Mouse (Mus musculus): ENCODE results near the gene Gbe1. TPM values are rescaled to one million over a fixed set of nuclear protein-coding genes. Genes with fewer than 3 reads are reported as not detected.

The Gbe1 gene
- polyA plus RNA-seq, 1 experiment = 15.9 TPM

DNA sequence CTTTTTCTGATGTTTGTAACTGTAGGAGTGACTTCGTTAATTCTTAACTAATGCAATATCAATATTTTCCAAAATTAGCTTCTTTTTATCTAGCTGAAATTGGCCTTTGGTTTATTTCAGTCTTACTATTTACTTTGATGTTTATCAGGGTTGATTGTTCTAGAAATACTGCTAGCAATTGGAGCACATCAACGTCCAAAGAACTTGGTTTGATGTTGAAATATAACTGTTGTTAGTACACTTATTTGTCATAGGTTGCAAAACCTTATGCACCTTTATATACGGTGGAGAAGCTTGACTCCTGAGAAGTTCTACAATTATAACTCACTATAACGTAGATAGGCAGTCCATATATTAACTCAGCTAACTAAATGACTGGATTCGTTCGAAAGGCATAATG lies 14.8 kb downstream of the Gbe1 start:
- H3K27ac ChIP-seq (ENCODE audit: insufficient read depth, low read depth, low read length) = peak overlapping the region; percentile 72
- no peak for TF ChIP-seq POLR2A (IDR thresholded peaks at IDR 0.05; ENCODE audit: borderline replicate concordance, low read depth, low read length)
- no peak for TF ChIP-seq CTCF (IDR thresholded peaks at IDR 0.05; ENCODE audit: low read depth, low read length)
- H3K4me1 ChIP-seq (ENCODE audit: control insufficient read depth, insufficient read depth, low read length) = peaks cover 32% of the 10 kb centered on the region
- H3K4me3 ChIP-seq (ENCODE audit: insufficient read depth, low read length) = no peak overlapping the region; the same call in 1 of the 2 replicates

DNA sequence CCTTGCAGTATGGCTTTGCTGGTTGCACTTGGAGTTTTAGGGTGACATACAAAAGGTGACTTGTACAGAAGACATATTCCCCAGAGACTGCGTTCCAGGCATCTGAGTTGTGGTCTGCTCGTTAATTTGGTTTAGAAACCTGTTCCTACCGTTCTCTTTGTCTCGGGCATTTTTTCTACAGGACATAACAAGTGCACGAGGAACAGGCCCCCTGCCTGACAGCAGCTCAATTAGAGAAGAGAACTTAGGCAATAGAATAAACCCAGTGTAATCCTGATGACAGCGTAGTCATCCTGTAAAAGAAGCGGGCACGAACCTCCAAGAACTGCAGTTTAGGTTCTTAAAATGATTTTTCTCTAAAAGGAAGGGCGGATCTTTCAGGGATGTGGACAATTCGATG lies 15.3 kb downstream of the Gbe1 start:
- TF ChIP-seq POLR2A (IDR thresholded peaks at IDR 0.05; ENCODE audit: borderline replicate concordance, low read depth, low read length) (no peak), CTCF (IDR thresholded peaks at IDR 0.05; ENCODE audit: low read depth, low read length) (no peak)
- peaks cover 32% of the 10 kb centered on the region for H3K4me1 ChIP-seq (ENCODE audit: control insufficient read depth, insufficient read depth, low read length)
- peak overlapping the region; percentile 72 for H3K27ac ChIP-seq (ENCODE audit: insufficient read depth, low read depth, low read length)
- H3K4me3 ChIP-seq (ENCODE audit: insufficient read depth, low read length) = peak overlapping the region; percentile 39

DNA sequence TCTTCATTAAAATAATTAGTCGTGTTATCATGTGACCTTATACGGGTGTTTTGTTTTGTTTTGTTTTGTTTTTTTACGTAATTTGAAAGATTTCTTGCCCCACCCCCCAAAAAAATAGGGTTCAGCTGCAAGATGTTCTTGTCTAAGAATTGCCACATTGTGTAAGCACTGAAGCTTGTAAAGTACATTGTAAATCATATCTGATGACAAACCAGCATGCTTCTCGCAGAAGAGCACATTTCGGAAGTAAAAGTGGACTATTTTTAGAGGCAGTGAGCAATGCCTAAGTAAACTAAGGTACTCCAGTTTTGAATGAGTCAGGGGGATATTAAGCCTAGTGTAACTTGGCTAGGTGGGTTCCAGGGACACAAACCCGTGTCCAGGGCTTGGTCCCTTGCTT lies 15.7 kb downstream of the Gbe1 start:
- Histone ChIP-seq H3K4me3 (ENCODE audit: insufficient read depth, low read length) (peak overlapping the region; percentile 39), H3K27ac (ENCODE audit: insufficient read depth, low read depth, low read length) (peak overlapping the region; percentile 72), H3K4me1 (ENCODE audit: control insufficient read depth, insufficient read depth, low read length) (peaks cover 32% of the 10 kb centered on the region)
- TF ChIP-seq CTCF (IDR thresholded peaks at IDR 0.05; ENCODE audit: low read depth, low read length) (no peak), POLR2A (IDR thresholded peaks at IDR 0.05; ENCODE audit: borderline replicate concordance, low read depth, low read length) (no peak)

DNA sequence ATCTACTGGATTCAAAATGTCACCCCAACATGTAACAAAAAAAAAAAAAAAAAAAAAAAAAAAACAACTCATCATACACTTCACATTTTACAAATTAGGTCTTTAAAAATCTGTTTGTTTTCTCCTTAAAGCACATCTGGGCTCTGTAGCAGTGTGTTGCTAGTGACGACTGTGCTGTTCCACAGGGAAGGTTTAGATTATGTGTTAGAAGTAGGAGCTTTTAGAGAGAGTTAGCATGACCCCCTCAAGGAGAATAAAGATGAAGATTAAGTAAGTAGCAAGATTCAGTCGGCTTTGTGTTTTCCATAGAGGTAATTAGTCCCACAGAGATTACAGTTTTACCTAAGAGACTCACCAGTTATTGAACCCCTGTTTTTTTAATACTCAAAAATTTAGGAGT lies 16.3 kb downstream of the Gbe1 start:
- no peak overlapping the region for H3K4me3 ChIP-seq (ENCODE audit: insufficient read depth, low read length)
- peak overlapping the region; percentile 16 for H3K27ac ChIP-seq (ENCODE audit: insufficient read depth, low read depth, low read length)
- no peak for TF ChIP-seq CTCF (IDR thresholded peaks at IDR 0.05; ENCODE audit: low read depth, low read length)
- no peak for TF ChIP-seq POLR2A (IDR thresholded peaks at IDR 0.05; ENCODE audit: borderline replicate concordance, low read depth, low read length)
- peaks cover 30% of the 10 kb centered on the region for H3K4me1 ChIP-seq (ENCODE audit: control insufficient read depth, insufficient read depth, low read length)

DNA sequence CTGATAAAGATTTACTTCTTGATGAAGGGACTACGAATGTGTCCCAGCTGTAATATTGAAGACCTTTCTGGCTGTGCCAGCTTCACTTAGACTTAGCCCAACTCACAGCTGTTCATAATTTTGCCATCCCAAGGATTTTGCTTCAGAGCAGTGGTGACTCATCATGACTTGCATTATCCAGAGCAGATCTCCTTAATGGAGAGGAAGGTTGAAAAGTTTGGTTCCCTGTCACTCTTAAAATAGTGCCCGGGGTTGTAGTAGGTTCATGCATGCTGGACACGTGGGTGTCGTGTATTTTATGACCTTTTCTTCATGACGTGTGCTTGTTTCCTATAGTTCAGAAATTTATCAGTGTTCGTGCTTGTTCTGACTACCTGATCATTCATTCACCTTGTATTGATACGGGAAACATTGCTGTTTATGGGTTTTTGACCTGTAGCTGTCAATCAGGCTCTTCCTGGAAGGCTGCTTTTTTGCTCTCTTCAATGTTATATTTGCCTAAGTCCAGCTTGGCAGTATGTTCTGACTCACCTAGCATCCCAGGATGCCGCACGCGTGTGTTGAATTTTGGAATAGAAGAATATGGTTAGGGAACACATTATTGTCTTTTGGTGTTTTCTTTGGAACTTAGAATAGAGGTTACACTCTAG lies 17.0 kb downstream of the Gbe1 start:
- H3K4me1 ChIP-seq (ENCODE audit: control insufficient read depth, insufficient read depth, low read length) = peaks cover 25% of the 10 kb centered on the region
- peak overlapping the region; percentile 16 for H3K27ac ChIP-seq (ENCODE audit: insufficient read depth, low read depth, low read length)
- no peak for TF ChIP-seq POLR2A (IDR thresholded peaks at IDR 0.05; ENCODE audit: borderline replicate concordance, low read depth, low read length)
- TF ChIP-seq CTCF (IDR thresholded peaks at IDR 0.05; ENCODE audit: low read depth, low read length) = no peak
- H3K4me3 ChIP-seq (ENCODE audit: insufficient read depth, low read length) = no peak overlapping the region

DNA sequence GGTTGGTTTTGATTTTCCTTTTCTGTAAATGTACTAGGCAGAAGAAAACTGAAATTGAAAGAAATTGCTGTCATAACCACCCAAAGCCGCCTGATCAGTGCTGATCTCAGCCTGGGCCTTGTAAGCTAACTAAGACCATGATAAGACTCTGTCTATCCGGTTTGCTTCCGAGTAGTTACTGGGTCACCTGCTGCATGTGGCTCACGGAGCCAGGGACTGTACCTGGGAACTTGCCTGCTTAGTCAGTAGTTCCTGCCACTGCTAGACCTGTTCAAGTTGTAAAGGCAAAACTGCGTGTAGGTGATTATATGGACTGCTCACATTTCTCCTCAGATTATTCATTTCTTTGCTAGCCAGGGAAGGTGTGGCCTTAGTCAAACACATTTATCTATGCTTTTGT lies 21.1 kb downstream of the Gbe1 start:
- no peak overlapping the region for H3K4me3 ChIP-seq (ENCODE audit: insufficient read depth, low read length)
- no peak overlapping the region for H3K27ac ChIP-seq (ENCODE audit: insufficient read depth, low read depth, low read length)
- TF ChIP-seq CTCF (IDR thresholded peaks at IDR 0.05; ENCODE audit: low read depth, low read length) (no peak), POLR2A (IDR thresholded peaks at IDR 0.05; ENCODE audit: borderline replicate concordance, low read depth, low read length) (no peak)
- peaks cover 17% of the 10 kb centered on the region for H3K4me1 ChIP-seq (ENCODE audit: control insufficient read depth, insufficient read depth, low read length)

DNA sequence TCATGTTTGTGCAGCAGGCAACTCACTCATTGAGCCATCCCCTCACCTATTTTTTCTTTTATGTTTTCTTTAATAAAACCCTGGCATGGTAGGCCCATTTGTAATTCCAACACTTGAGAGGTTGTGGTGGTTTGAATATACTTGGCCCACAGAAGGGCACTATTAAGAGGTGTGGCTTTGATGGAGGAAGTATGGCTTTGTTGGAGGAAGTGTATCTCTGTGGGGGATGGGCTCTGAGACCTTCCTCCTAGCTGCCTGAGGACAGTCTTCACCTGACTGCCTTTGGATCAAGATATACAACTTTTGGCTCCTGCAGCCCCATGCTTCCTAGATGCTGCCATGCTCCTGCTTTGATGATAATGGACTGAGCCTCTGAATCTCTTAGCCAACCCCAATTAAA lies 21.7 kb downstream of the Gbe1 start:
- no peak overlapping the region for H3K27ac ChIP-seq (ENCODE audit: insufficient read depth, low read depth, low read length)
- H3K4me3 ChIP-seq (ENCODE audit: insufficient read depth, low read length) = no peak overlapping the region
- peaks cover 12% of the 10 kb centered on the region for H3K4me1 ChIP-seq (ENCODE audit: control insufficient read depth, insufficient read depth, low read length)
- TF ChIP-seq CTCF (IDR thresholded peaks at IDR 0.05; ENCODE audit: low read depth, low read length) (no peak), POLR2A (IDR thresholded peaks at IDR 0.05; ENCODE audit: borderline replicate concordance, low read depth, low read length) (no peak)

DNA sequence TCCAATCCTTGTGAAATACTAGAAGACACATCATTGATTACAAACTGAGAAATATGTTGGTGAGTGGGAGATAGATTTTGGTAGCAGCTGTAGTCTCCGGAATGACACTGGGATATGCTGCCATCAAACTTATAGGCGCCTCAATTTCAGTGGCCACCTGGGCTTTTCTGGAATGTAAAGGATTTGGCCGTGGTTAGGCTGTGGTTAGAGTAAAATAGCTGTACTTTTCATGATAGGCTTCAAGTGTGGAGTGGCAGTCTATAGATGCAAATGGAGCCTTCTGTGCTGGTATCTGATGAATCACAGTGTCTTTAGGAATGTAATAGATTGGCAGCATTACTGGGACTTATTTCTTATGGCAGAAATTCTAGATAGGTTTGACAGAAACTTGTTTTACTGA lies 23.9 kb downstream of the Gbe1 start:
- Histone ChIP-seq H3K4me3 (ENCODE audit: insufficient read depth, low read length) (no peak overlapping the region), H3K4me1 (ENCODE audit: control insufficient read depth, insufficient read depth, low read length) (no peaks in the 10 kb centered on the region), H3K27ac (ENCODE audit: insufficient read depth, low read depth, low read length) (no peak overlapping the region)
- no peak for TF ChIP-seq CTCF (IDR thresholded peaks at IDR 0.05; ENCODE audit: low read depth, low read length)
- no peak for TF ChIP-seq POLR2A (IDR thresholded peaks at IDR 0.05; ENCODE audit: borderline replicate concordance, low read depth, low read length)

DNA sequence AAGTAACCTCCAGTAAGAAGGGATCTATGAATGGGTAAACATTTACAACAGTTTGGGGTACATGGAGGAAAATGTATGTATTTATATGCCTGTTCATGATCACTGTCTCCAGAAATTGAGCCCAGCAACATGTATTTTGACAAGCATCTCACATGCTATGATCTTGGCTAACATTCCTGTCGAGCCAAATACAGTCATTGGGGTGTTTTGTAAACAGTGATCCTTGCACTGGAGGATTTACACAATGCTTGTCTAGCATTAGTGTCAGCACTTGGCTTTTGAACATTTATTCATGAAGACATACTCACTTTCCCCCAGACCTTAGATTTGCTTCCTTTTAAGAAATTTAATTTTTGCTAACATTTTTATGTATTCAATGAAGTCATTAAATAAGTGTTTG lies 30.7 kb downstream of the Gbe1 start:
- Histone ChIP-seq H3K4me3 (ENCODE audit: insufficient read depth, low read length) (no peak overlapping the region), H3K4me1 (ENCODE audit: control insufficient read depth, insufficient read depth, low read length) (no peaks in the 10 kb centered on the region), H3K27ac (ENCODE audit: insufficient read depth, low read depth, low read length) (no peak overlapping the region)
- TF ChIP-seq POLR2A (IDR thresholded peaks at IDR 0.05; ENCODE audit: borderline replicate concordance, low read depth, low read length) = no peak
- TF ChIP-seq CTCF (IDR thresholded peaks at IDR 0.05; ENCODE audit: low read depth, low read length) = no peak

DNA sequence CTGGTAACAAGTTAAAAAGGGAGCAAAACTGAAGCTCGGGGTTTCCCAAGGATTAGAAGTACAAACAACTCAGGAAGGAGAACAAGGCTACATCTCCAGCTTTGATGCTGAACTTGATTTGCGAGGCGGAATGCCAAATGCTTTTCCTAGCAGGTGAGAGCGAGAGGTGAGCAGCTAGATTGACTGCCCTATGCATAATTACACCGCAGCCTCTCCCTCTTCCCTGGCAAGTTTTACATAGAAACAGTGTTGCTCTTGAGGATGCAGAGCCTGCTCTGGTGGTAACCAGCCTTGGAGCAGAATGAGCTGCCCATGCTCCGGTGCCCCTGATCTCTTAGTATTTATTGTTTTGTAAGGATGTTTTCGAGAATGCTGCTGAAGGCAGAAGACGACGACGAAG lies 31.9 kb downstream of the Gbe1 start:
- Histone ChIP-seq H3K27ac (ENCODE audit: insufficient read depth, low read depth, low read length) (no peak overlapping the region), H3K4me3 (ENCODE audit: insufficient read depth, low read length) (no peak overlapping the region), H3K4me1 (ENCODE audit: control insufficient read depth, insufficient read depth, low read length) (peaks cover 2% of the 10 kb centered on the region; the same call in 1 of the 2 replicates)
- TF ChIP-seq CTCF (IDR thresholded peaks at IDR 0.05; ENCODE audit: low read depth, low read length) (no peak), POLR2A (IDR thresholded peaks at IDR 0.05; ENCODE audit: borderline replicate concordance, low read depth, low read length) (no peak)
